Mouse (Mus musculus): Measurements from ENCODE around the gene Galm. TPM values are rescaled to one million over a fixed set of nuclear protein-coding genes. Genes with fewer than 3 reads are reported as not detected.
"Not testable (repeated sequence)": the region's sequence is repeated elsewhere in the genome, so short reads cannot be mapped to it uniquely, and the experiment has no call there.

Gene Galm
- total RNA-seq, 2 experiments from 2014 or later, result 1.8 to 2.2 TPM

- no peak for DNase-seq
- intact Hi-C loops (cut with DNase I), result no loop called here
Observed at GRCm38 (mm10) chr17:80199160-80199778, 72.0 kb downstream of the Galm start.

DNA sequence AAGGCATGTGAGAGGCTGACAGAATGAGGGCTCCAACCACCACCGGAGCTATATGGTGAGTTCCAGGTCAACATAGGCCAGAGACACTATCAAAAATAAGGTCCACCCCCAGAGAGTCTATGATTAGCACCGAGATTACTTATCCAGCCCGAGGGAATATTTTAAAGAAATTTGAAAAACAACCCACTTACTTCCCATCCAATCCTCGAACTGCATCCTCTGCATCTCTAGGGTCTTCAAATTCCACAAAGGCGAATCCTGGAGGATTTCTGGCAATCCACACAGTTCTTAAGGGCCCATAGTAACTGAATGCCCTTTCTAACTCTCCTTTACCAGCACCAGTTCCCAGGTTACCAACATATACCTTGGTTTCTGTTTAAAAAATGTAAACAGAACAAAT lies 78.4 kb downstream of the Galm start:
- intact Hi-C loops (cut with DNase I), result no loop called here
- no peak for DNase-seq

GRCm38 (mm10) chr17:80206301-80206670 lies 79.0 kb downstream of the Galm start:
- intact Hi-C loops (cut with DNase I), result no loop called here
- no peak for DNase-seq

DNA sequence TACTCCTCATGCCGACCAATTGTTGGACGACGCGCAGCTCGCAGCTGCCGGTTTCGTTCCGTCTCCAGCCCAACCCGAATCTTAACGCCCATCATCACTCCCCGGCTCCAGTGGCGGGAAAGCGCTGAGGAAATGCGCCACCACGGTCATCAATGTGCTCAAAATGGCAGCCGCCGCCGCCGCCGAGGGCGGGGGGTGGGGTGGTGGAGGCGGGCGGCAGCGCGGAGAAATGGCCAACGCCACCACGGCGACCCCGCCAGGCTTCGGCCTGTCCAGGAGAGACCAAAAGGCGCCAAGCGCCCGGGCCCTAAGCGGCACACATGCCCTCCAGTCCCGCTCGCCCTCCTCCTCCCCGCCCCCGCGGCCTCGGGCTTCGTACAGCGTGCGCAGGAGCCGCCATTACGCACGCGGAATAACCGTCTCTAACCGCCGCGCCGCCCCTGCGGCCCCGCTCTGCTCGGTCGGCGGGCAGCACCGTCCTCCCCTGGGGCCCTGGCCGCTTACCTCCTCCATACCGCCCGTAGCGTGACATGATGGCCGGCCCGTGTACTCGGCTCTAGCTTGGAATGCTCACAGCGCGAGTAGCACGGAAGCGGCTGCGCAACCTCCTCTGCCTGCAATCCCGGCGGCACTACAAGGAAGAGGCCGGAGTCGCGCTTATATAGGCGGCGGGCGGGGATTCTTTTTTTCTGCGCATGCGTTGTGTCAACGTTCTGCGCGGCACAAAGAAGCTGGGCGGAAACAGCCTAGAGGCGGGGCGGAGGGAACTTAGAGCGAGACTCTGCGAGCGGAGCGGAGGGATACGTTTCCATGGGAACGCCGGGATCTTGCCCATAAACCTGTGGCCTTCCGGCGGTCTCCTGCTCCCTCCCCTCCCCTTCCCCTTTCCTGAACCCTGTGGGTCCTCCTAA lies 79.7 kb downstream of the Galm start, which contains the start of the genes Srsf7 and Ttc39d:
Gene Srsf7, minus strand, starts transcription at position 637 of the 911 bp plus-strand sequence.
Gene Ttc39d, plus strand, starts transcription at position 790 of the 911 bp plus-strand sequence.
- intact Hi-C loops (cut with DNase I), result no loop called here
- peak; percentile 97 to 99 for DNase-seq

- DNase-seq; intact Hi-C loops (cut with DNase I): not testable (repeated sequence)
Observed at GRCm38 (mm10) chr17:80213998-80214397, 86.7 kb downstream of the Galm start.

DNA sequence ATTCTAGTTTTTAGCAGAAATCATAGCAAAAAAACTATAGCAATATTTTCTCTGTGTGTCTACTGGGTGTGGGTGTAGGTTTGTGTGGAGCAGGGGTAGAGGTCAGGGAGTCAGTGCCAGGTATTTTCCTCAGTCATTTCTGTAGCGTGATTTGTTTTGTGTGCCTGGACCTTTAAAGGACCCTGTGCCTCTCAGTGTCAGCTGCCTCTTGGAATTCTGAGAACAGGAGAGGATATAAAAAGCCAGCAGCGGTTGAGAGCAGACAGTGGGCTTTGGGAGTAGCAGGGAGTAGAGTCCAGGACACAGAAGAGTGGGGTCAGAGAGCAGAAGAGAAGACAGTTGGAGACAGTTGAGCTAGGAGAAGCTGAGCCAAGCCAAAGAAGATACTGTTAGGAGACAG lies 92.9 kb downstream of the Galm start:
- intact Hi-C loops (cut with DNase I), result no loop called here
- no peak for DNase-seq

DNA sequence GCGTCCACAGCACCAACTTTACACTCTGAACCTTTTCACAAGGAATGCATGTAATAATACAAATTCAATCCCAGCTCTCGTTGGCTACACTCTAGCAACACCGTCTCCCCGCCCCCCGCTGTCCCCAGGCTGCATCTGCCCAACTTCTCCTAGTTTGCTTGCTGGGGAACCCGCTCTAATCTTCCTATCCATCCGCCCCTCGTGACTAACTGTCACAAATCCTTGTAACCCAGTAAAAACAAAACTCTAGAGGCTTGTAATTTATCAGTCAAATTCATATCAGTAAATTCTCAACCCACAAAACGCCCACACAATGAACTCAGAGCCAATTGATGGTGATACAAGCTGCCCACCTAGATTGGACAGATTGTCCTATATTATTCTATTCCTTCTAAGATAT lies 93.9 kb downstream of the Galm start:
- DNase-seq, result no peak
- intact Hi-C loops (cut with DNase I), result no loop called here

GRCm38 (mm10) chr17:80221890-80222628 lies 94.8 kb downstream of the Galm start:
- intact Hi-C loops (cut with DNase I), result no loop called here
- DNase-seq, result no peak

- no peak for DNase-seq
- intact Hi-C loops (cut with DNase I), result no loop called here
Observed at GRCm38 (mm10) chr17:80223829-80224228, 96.6 kb downstream of the Galm start.

- peak; percentile 60 to 68 for DNase-seq
- intact Hi-C loops (cut with DNase I), result no loop called here
Observed at GRCm38 (mm10) chr17:80224326-80225116, 97.2 kb downstream of the Galm start, which contains the start of gene Gemin6. Gene Gemin6 (plus strand): TSS chr17:80224441.

GRCm38 (mm10) chr17:80225142-80225541 lies 97.9 kb downstream of the Galm start:
- DNase-seq; intact Hi-C loops (cut with DNase I): not testable (repeated sequence)

DNA sequence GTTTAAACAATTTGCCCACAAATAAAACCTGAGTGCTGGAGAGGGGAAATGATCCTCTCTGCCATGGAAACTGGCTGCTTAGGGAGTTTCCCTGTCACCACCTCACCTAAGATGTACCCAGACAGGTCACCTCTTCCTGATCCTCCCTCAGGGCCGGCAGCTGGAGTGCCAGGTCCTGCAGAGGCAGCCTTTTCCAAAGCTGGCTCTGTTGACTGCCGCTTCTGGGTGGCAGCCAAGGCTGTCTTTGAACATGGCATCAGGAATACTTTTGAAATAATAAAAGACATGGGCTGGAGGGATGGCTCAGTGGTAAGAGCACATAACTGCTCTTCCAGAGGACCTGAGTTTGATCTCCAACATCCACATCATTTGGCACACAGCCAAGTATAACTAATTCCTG lies 102.1 kb downstream of the Galm start:
- intact Hi-C loops (cut with DNase I), result no loop called here
- DNase-seq, result no peak

DNA sequence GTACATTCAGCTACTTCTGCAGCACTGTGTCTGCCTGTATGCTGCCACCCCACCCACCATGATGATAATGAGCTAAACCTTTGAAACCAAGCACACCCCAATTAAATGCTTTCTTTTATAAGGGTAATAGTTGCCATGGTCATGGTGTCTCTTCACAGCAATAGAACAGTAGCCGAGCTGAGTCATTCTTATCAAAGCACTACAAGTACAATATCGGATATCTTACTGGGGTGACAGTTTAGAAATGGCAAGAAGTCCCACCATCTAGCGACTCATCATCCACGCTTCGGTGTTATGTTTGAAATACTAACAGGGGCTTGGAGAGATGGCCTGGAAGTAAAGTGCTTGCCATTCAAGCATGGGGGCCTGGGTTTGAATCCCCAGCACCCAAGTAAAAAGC lies 106.6 kb downstream of the Galm start:
- intact Hi-C loops (cut with DNase I), result no loop called here

GRCm38 (mm10) chr17:80234376-80234775 lies 107.1 kb downstream of the Galm start:
- DNase-seq, result no peak
- intact Hi-C loops (cut with DNase I), result no loop called here

More for the DNA sequence above, 106.6 kb downstream of the Galm start:
- DNase-seq, result no peak

Other genes starting within 250 kb of the Galm start
- 100 to 1,000 TPM; 105 to 113 TPM for gene Atl2, start 231.3 kb upstream of the Galm start, total RNA-seq (2021)
- 10 to 100 TPM; 12.6 to 14.9 TPM for gene Hnrnpll, start 65.1 kb upstream of the Galm start, total RNA-seq (2021)
- 10 to 100 TPM; 22.9 to 27.4 TPM for gene Srsf7, start 79.8 kb downstream of the Galm start, total RNA-seq (2021)
- gene Ttc39d, start 80.0 kb downstream of the Galm start, total RNA-seq (2021), result not detected
- gene Gemin6, start 97.0 kb downstream of the Galm start, total RNA-seq (2021), result 1 to 10 TPM; 4.4 to 6.3 TPM
- 1 to 10 TPM; 8.8 to 9.7 TPM for gene Morn2, start 162.7 kb downstream of the Galm start, total RNA-seq (2021)
- 1 to 10 TPM; 6.0 to 6.4 TPM for gene Dhx57, start 163.0 kb downstream of the Galm start, total RNA-seq (2021)
- gene Arhgef33, start 179.9 kb downstream of the Galm start, total RNA-seq (2021), result under 1 TPM in 1 of 2 experiments, not detected in 1; 0.27 TPM
- not detected for gene Gm10190, start 246.1 kb downstream of the Galm start, total RNA-seq (2021)